Mouse (Mus musculus): ENCODE measurements at regions not wholly inside any gene's neighbourhood (a gene's known extent, or its start where the extent isn't known, plus 50 kb on each side); places are given as distances from the start of the nearest gene placed in this dataset.

GRCm38 (mm10) chr3:8731398-8731797, 878.5 kb downstream of the Zfp704 start:
- no peak for TF ChIP-seq CTCF (IDR thresholded peaks at IDR 0.05; ENCODE audit: low read depth)
- TF ChIP-seq EP300 (IDR thresholded peaks at IDR 0.05; ENCODE audit: low read depth) = no peak

Data from heart, postnatal 0 days (tissue).